Mouse (Mus musculus) G1E (cell line): ENCODE results near the gene Tbc1d22a. TPM values are rescaled to one million over a fixed set of nuclear protein-coding genes. Genes with fewer than 3 reads are reported as not detected.

Source experiments
- ATAC-seq: 2 replicates; pipeline ENCODE4 v1.8.0; 2016; ENCODE audit warnings: mild to moderate bottlenecking; ENCODE audit not compliant: insufficient number of reproducible peaks, poor library complexity, low FRiP score, severe bottlenecking; ENCODE audit errors: extremely low read depth
- DNase-seq: peaks from one replicate; pipeline ENCODE4 v3.0.0; 2012; ENCODE audit warnings: low spot score
- H3K27me3 ChIP-seq: 2 replicates; pipeline ENCODE4 v1.6.1; 2012; ENCODE audit warnings: mild to moderate bottlenecking, low read length, inconsistent platforms; ENCODE audit not compliant: insufficient read depth
- H3K36me3 ChIP-seq: replicated peaks from 2 replicates; pipeline ENCODE3; 2012; ENCODE audit warnings: mild to moderate bottlenecking, inconsistent platforms
- H3K4me1 ChIP-seq: 2 replicates; pipeline ENCODE4 v1.6.1; 2012; ENCODE audit warnings: low read depth, low read length, inconsistent platforms, mixed read lengths; ENCODE audit not compliant: insufficient read depth
- H3K4me3 ChIP-seq: 2 replicates; pipeline ENCODE4 v1.5.1; 2012; ENCODE audit warnings: low read depth, mild to moderate bottlenecking, inconsistent platforms, low read length, moderate library complexity, mixed read lengths
- H3K9me3 ChIP-seq: replicated peaks from 2 replicates; pipeline ENCODE4 v1.6.1; 2012; ENCODE audit warnings: inconsistent platforms
- CTCF ChIP-seq: IDR thresholded peaks from 2 replicates; pipeline ENCODE4 v1.5.1; 2012; ENCODE audit warnings: low read depth, low read length, inconsistent platforms, mixed read lengths
- GATA1 ChIP-seq: IDR thresholded peaks from 2 replicates; pipeline ENCODE4 v1.6.1; 2012; ENCODE audit warnings: borderline replicate concordance, low read length, inconsistent platforms, mixed read lengths
- GATA2 ChIP-seq: IDR thresholded peaks from 2 replicates; pipeline ENCODE4 v1.6.1; 2012; ENCODE audit warnings: low read depth, low read length, inconsistent platforms, borderline replicate concordance
- POLR2AphosphoS5 ChIP-seq: IDR thresholded peaks from 2 replicates; pipeline ENCODE4 v1.6.1; 2012; ENCODE audit warnings: low read depth, low read length, inconsistent platforms; ENCODE audit not compliant: insufficient replicate concordance
- TAL1 ChIP-seq: conservative IDR thresholded peaks from 2 replicates; pipeline ENCODE4 v1.6.1; 2012; ENCODE audit warnings: low read depth, low read length, inconsistent platforms, mixed read lengths
- polyA plus RNA-seq: library from polyadenylated mRNA; stranded (reverse); fragments of >175 nt; gene quantifications from 2 replicates; pipeline ENCODE4 v1.2.3, GENCODE M21; 2012
- total RNA-seq, 2 experiments: library from RNA; stranded (forward) in 1 of 2; stranded (reverse) in 1 of 2; fragments of 200-1000 nt in 1 of 2; fragments of >200 nt in 1 of 2; fragmentation: Nextera tagmentation in 1 of 2; gene quantifications; 2 replicates each; pipeline ENCODE4 v1.2.3; 2014 to 2017

Tbc1d22a gene
- total and polyA plus RNA-seq, 3 experiments, result 11.5 to 13.6 (median 11.9) TPM

GRCm38 (mm10) chr15:86429766-86430335 is 215.6 kb downstream of the Tbc1d22a start:
- Histone ChIP-seq H3K4me3 (no peak overlapping the region), H3K9me3 (no peaks in the 10 kb centered on the region), H3K36me3 (peaks cover 13% of the 10 kb centered on the region), H3K27me3 (no peaks in the 10 kb centered on the region), H3K4me1 (no peaks in the 10 kb centered on the region)
- TF ChIP-seq POLR2AphosphoS5 (no peak), GATA1 (no peak), TAL1 (no peak), CTCF (no peak), GATA2 (no peak)
- ATAC-seq, result no peak
- DNase-seq, result no peak

GRCm38 (mm10) chr15:86431539-86432080 is 217.4 kb downstream of the Tbc1d22a start:
- Histone ChIP-seq H3K4me1 (no peaks in the 10 kb centered on the region), H3K36me3 (peaks cover 11% of the 10 kb centered on the region), H3K9me3 (no peaks in the 10 kb centered on the region), H3K27me3 (no peaks in the 10 kb centered on the region), H3K4me3 (no peak overlapping the region)
- no peak for TF ChIP-seq GATA1
- TF ChIP-seq POLR2AphosphoS5, result no peak
- ATAC-seq (no peak), DNase-seq (no peak)

- TF ChIP-seq CTCF (no peak), TAL1 (no peak), GATA1 (no peak), POLR2AphosphoS5 (no peak), GATA2 (no peak)
- Histone ChIP-seq H3K36me3 (peaks cover 11% of the 10 kb centered on the region), H3K27me3 (no peaks in the 10 kb centered on the region), H3K9me3 (no peaks in the 10 kb centered on the region), H3K4me3 (no peak overlapping the region), H3K4me1 (no peaks in the 10 kb centered on the region)
- DNase-seq, result no peak
- ATAC-seq, result no peak
Measured at GRCm38 (mm10) chr15:86432791-86433190, 218.5 kb downstream of the Tbc1d22a start.

GRCm38 (mm10) chr15:86433378-86433777 is 219.1 kb downstream of the Tbc1d22a start:
- peaks cover 11% of the 10 kb centered on the region for H3K36me3 ChIP-seq
- no peak overlapping the region for H3K4me3 ChIP-seq
- DNase-seq (no peak), ATAC-seq (no peak)
- H3K9me3 ChIP-seq, result no peaks in the 10 kb centered on the region
- no peaks in the 10 kb centered on the region for H3K4me1 ChIP-seq
- H3K27me3 ChIP-seq, result no peaks in the 10 kb centered on the region
- TF ChIP-seq TAL1 (no peak), POLR2AphosphoS5 (no peak), GATA1 (no peak), GATA2 (no peak), CTCF (no peak)

GRCm38 (mm10) chr15:86434241-86434640 is 220.0 kb downstream of the Tbc1d22a start:
- DNase-seq, result no peak
- no peak overlapping the region for H3K4me3 ChIP-seq
- H3K4me1 ChIP-seq, result peaks cover 5% of the 10 kb centered on the region
- ATAC-seq, result no peak
- no peaks in the 10 kb centered on the region for H3K27me3 ChIP-seq
- H3K9me3 ChIP-seq, result no peaks in the 10 kb centered on the region
- peaks cover 11% of the 10 kb centered on the region for H3K36me3 ChIP-seq
- TF ChIP-seq GATA1 (no peak), POLR2AphosphoS5 (no peak)

GRCm38 (mm10) chr15:86437346-86437745 is 223.1 kb downstream of the Tbc1d22a start:
- Histone ChIP-seq H3K4me3 (no peak overlapping the region), H3K36me3 (peaks cover 2% of the 10 kb centered on the region), H3K27me3 (no peaks in the 10 kb centered on the region), H3K4me1 (peaks cover 12% of the 10 kb centered on the region), H3K9me3 (no peaks in the 10 kb centered on the region)
- DNase-seq (no peak), ATAC-seq (no peak)
- no peak for TF ChIP-seq CTCF
- TF ChIP-seq TAL1, result no peak
- no peak for TF ChIP-seq POLR2AphosphoS5
- no peak for TF ChIP-seq GATA2
- no peak for TF ChIP-seq GATA1
